Mouse (Mus musculus) liver, postnatal 0 days (tissue): ENCODE data around the gene Frmd6. TPM values are rescaled to one million over a fixed set of nuclear protein-coding genes. Genes with fewer than 3 reads are reported as not detected.

Source experiments
- ATAC-seq: fragments of 200-750 bp; cut with Nextera tagmentation; 2 replicates; pipeline ENCODE4 v1.8.0; 2017; ENCODE audit warnings: mild to moderate bottlenecking, moderate library complexity
- DNase-seq: peaks from one replicate; pipeline ENCODE4 v3.0.0-alpha.2; 2016
- H3K27ac ChIP-seq: fragments of 300-500 bp; sonication (generic); 2 replicates; pipeline ENCODE4 v1.5.1; 2014; ENCODE audit warnings: antibody characterized with exemption, moderate library complexity, mild to moderate bottlenecking, low read depth
- H3K27me3 ChIP-seq: fragments of 300-500 bp; sonication (generic); 2 replicates; pipeline ENCODE4 v1.6.1; 2014; ENCODE audit warnings: low read length, control low read depth, mixed read lengths; ENCODE audit not compliant: insufficient read depth
- H3K36me3 ChIP-seq: fragments of 300-500 bp; sonication (generic); replicated peaks from 2 replicates; pipeline ENCODE4 v1.6.1; 2014; ENCODE audit warnings: mild to moderate bottlenecking, control low read depth, low read length, moderate library complexity, mixed read lengths; ENCODE audit not compliant: insufficient read depth
- H3K4me1 ChIP-seq: fragments of 300-500 bp; sonication (generic); 2 replicates; pipeline ENCODE4 v1.6.1; 2014; ENCODE audit warnings: antibody characterized with exemption, mild to moderate bottlenecking, control low read depth; ENCODE audit not compliant: insufficient read depth
- H3K4me2 ChIP-seq: fragments of 300-500 bp; sonication (generic); 2 replicates; pipeline ENCODE4 v1.6.1; 2014; ENCODE audit warnings: low read depth, mild to moderate bottlenecking, low read length, moderate library complexity, mixed read lengths
- H3K4me3 ChIP-seq: fragments of 300-500 bp; sonication (generic); 2 replicates; pipeline ENCODE4 v1.5.1; 2014; ENCODE audit warnings: low read depth, low read length
- H3K9ac ChIP-seq: fragments of 300-500 bp; sonication (generic); replicated peaks from 2 replicates; pipeline ENCODE4 v1.6.1; 2014; ENCODE audit warnings: mild to moderate bottlenecking, moderate library complexity
- H3K9me3 ChIP-seq: fragments of 300-500 bp; sonication (generic); 2 replicates; pipeline ENCODE4 v1.6.1; 2016; ENCODE audit warnings: mild to moderate bottlenecking, control low read depth, low read length, mixed read lengths
- CTCF ChIP-seq: sonication (generic); IDR thresholded peaks from 2 replicates; pipeline ENCODE4 v1.5.1; 2016; ENCODE audit warnings: antibody characterized with exemption, low read depth
- EP300 ChIP-seq: IDR thresholded peaks from 2 replicates; pipeline ENCODE4 v1.6.1; 2016; ENCODE audit warnings: antibody characterized with exemption, low read depth, mild to moderate bottlenecking
- WGBS: fragments of 180-500 bp; shearing (Covaris S2); extraction: QIAGEN DNeasy Blood & Tissue Kit; methylation state at CpG from one replicate; pipeline ENCODE4 v1.1.7; 2014; ENCODE audit not compliant: insufficient replicate concordance; 5-methylcytosine and 5-hydroxymethylcytosine counted together
- polyA plus RNA-seq: library from polyadenylated mRNA; unstranded; fragments of >200 nt; fragmentation: Nextera tagmentation; extraction: Ambion mirVana; gene quantifications from 2 replicates; pipeline ENCODE4 v1.2.1, GENCODE M21; 2015

Gene Frmd6
- polyA plus RNA-seq, 1 experiment from 2014 or later, result 2.0 TPM

- H3K4me2 ChIP-seq, result peak overlapping the region; percentile 82
- peak overlapping the region; percentile 89 for H3K4me3 ChIP-seq
- ATAC-seq (peak; percentile 35), DNase-seq (peak; percentile 31)
- peak overlapping the region; percentile 87 for H3K27ac ChIP-seq
- 34% methylated on average over 8 of the region's 12 CpGs for WGBS
- TF ChIP-seq CTCF (no peak), EP300 (no peak)
- H3K9me3 ChIP-seq, result no peaks in the 10 kb centered on the region
- H3K4me1 ChIP-seq, result peaks cover 3% of the 10 kb centered on the region; the same call in 1 of the 2 replicates
- peak overlapping the region; percentile 92 for H3K9ac ChIP-seq
- H3K27me3 ChIP-seq, result no peaks in the 10 kb centered on the region
- H3K36me3 ChIP-seq, result peaks cover 7% of the 10 kb centered on the region
Measured at GRCm38 (mm10) chr12:70937150-70937549, 111.8 kb downstream of the Frmd6 start.

- ATAC-seq, result peak; percentile 98
- peaks cover 13% of the 10 kb centered on the region for H3K36me3 ChIP-seq
- DNase-seq, result peak; percentile 96
- no peaks in the 10 kb centered on the region for H3K27me3 ChIP-seq
- peak within 1 kb of the TSS; percentile 87 for H3K27ac ChIP-seq
- H3K9me3 ChIP-seq, result no peaks in the 10 kb centered on the region
- peak within 1 kb of the TSS; percentile 92 for H3K9ac ChIP-seq
- peak within 1 kb of the TSS; percentile 89 for H3K4me3 ChIP-seq
- peak within 1 kb of the TSS; percentile 82 for H3K4me2 ChIP-seq
- H3K4me1 ChIP-seq, result peaks cover 3% of the 10 kb centered on the region; the same call in 1 of the 2 replicates
- TF ChIP-seq EP300 (0 out of 2 replicates have a peak, but pooled peaks have one; percentile 52), CTCF (no peak)
- 1% methylated on average over 58 of the region's 59 CpGs for WGBS
Measured at GRCm38 (mm10) chr12:70937571-70938384, 112.5 kb downstream of the Frmd6 start, which contains the start of gene Actr10. Gene Actr10 (plus strand): TSS chr12:70937857.

GRCm38 (mm10) chr12:70940806-70941205 is 115.5 kb downstream of the Frmd6 start:
- Histone ChIP-seq H3K4me2 (no peak overlapping the region), H3K27ac (no peak overlapping the region), H3K9me3 (no peaks in the 10 kb centered on the region), H3K36me3 (peaks cover 33% of the 10 kb centered on the region), H3K4me3 (no peak overlapping the region), H3K27me3 (no peaks in the 10 kb centered on the region), H3K9ac (no peak overlapping the region), H3K4me1 (peaks cover 3% of the 10 kb centered on the region; the same call in 1 of the 2 replicates)
- DNase-seq (no peak), ATAC-seq (no peak)
- WGBS, result 96% methylated on average over 7 of the region's 7 CpGs
- TF ChIP-seq CTCF, result no peak
- no peak for TF ChIP-seq EP300

GRCm38 (mm10) chr12:70944181-70944580 is 118.9 kb downstream of the Frmd6 start:
- no peak overlapping the region for H3K4me2 ChIP-seq
- peaks cover 3% of the 10 kb centered on the region; the same call in 1 of the 2 replicates for H3K4me1 ChIP-seq
- H3K9me3 ChIP-seq, result no peaks in the 10 kb centered on the region
- H3K9ac ChIP-seq, result no peak overlapping the region
- H3K27ac ChIP-seq, result no peak overlapping the region
- no peaks in the 10 kb centered on the region for H3K27me3 ChIP-seq
- TF ChIP-seq EP300 (no peak), CTCF (no peak)
- peaks cover 43% of the 10 kb centered on the region for H3K36me3 ChIP-seq
- DNase-seq (no peak), ATAC-seq (no peak)
- H3K4me3 ChIP-seq, result no peak overlapping the region
- 88% methylated on average over 5 of the region's 5 CpGs for WGBS

DNA sequence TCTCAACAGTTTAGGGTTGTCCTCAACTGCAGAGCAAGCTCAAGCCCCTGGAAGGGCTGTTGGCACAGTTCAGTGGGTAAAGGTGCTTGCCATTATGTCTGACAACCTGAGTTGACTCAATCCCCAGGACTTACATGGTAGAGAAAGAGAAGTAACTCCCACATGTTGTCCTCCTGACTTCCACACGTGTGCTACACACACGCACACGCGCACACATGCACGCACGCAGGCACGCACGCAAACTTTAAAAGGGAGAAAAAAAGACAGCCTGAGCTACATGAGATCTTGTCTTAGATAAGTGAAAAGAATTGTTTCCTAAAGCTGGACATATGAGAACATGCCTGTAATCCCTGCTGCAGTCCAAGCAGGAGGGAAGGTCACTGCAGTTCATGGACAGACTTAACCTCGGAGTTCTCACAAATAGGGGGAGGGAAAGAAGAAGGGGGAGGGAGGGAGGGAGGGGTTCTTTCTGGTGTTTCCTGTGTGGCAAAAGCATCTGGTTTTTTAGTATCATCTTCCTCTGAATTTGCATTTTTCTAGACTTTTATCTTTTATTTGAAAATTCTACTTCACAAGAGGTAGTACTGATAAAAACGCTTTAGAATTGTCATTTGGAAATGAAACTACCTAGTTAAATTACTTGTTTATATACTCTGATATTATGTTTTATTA is 121.4 kb downstream of the Frmd6 start:
- H3K4me1 ChIP-seq, result no peaks in the 10 kb centered on the region
- H3K4me3 ChIP-seq, result no peak overlapping the region
- DNase-seq (no peak), ATAC-seq (no peak)
- no peak for TF ChIP-seq CTCF
- TF ChIP-seq EP300, result no peak
- H3K36me3 ChIP-seq, result peaks cover 44% of the 10 kb centered on the region
- H3K9me3 ChIP-seq, result no peaks in the 10 kb centered on the region
- no peak overlapping the region for H3K4me2 ChIP-seq
- no peak overlapping the region for H3K27ac ChIP-seq
- H3K27me3 ChIP-seq, result no peaks in the 10 kb centered on the region
- H3K9ac ChIP-seq, result no peak overlapping the region
- 88% methylated on average over 10 of the region's 10 CpGs for WGBS

Other genes starting within 250 kb of the Frmd6 start
- 108 and 109 TPM in 2 replicates for gene Actr10, start 112.3 kb downstream of the Frmd6 start, polyA plus RNA-seq
- 288 and 297 TPM in 2 replicates for gene Psma3, start 149.1 kb downstream of the Frmd6 start, polyA plus RNA-seq
- gene Arid4a, start 190.5 kb downstream of the Frmd6 start, polyA plus RNA-seq, result 19.3 and 20.6 TPM in 2 replicates